Mouse (Mus musculus): ENCODE measurements around the gene Pex14.
A peak's percentile ranks its signal among the peaks of the same experiment; 100 is the strongest.

Pex14 gene

GRCm38 (mm10) chr4:148945476-148945881 is 154.2 kb downstream of the Pex14 start:
- peak; percentile 93 for DNase-seq

GRCm38 (mm10) chr4:148943099-148943498 is 156.6 kb downstream of the Pex14 start:
- no peak for DNase-seq

- DNase-seq = no peak
Observed at GRCm38 (mm10) chr4:148941321-148941720, 158.4 kb downstream of the Pex14 start.

GRCm38 (mm10) chr4:148940674-148941211 is 158.9 kb downstream of the Pex14 start:
- peak; percentile 99 for DNase-seq

- DNase-seq = no peak
Observed at GRCm38 (mm10) chr4:148938546-148938945, 161.1 kb downstream of the Pex14 start.

GRCm38 (mm10) chr4:148936727-148937126 is 162.9 kb downstream of the Pex14 start:
- DNase-seq = peak; percentile 97

GRCm38 (mm10) chr4:148936111-148936510 is 163.6 kb downstream of the Pex14 start:
- no peak for DNase-seq

- DNase-seq = peak; percentile 96
Observed at GRCm38 (mm10) chr4:148935211-148935610, 164.5 kb downstream of the Pex14 start.

- DNase-seq = no peak
Observed at GRCm38 (mm10) chr4:148933109-148933508, 166.6 kb downstream of the Pex14 start.

- no peak for DNase-seq
Observed at GRCm38 (mm10) chr4:148930721-148931229, 168.9 kb downstream of the Pex14 start.

GRCm38 (mm10) chr4:148928876-148929275 is 170.8 kb downstream of the Pex14 start:
- DNase-seq = no peak

- peak; percentile 96 for DNase-seq
Observed at GRCm38 (mm10) chr4:148928316-148928715, 171.4 kb downstream of the Pex14 start.

- DNase-seq = no peak
Observed at GRCm38 (mm10) chr4:148926459-148926858, 173.2 kb downstream of the Pex14 start.

GRCm38 (mm10) chr4:148925589-148926359 is 173.9 kb downstream of the Pex14 start:
- no peak for DNase-seq

GRCm38 (mm10) chr4:148923976-148924375 is 175.7 kb downstream of the Pex14 start:
- no peak for DNase-seq

GRCm38 (mm10) chr4:148923414-148923813 is 176.3 kb downstream of the Pex14 start:
- no peak for DNase-seq

GRCm38 (mm10) chr4:148922221-148922700 is 177.4 kb downstream of the Pex14 start:
- DNase-seq = no peak

GRCm38 (mm10) chr4:148920610-148921009 is 179.1 kb downstream of the Pex14 start:
- no peak for DNase-seq

- no peak for DNase-seq
Observed at GRCm38 (mm10) chr4:148918707-148919447, 180.8 kb downstream of the Pex14 start.

- no peak for DNase-seq
Observed at GRCm38 (mm10) chr4:148915849-148916248, 183.8 kb downstream of the Pex14 start.

GRCm38 (mm10) chr4:148914863-148915622 is 184.6 kb downstream of the Pex14 start:
- peak; percentile 96 for DNase-seq

- DNase-seq = no peak
Observed at GRCm38 (mm10) chr4:148912826-148913590, 186.7 kb downstream of the Pex14 start.
